Mouse (Mus musculus): ENCODE data around the gene Ccpg1os. TPM values are rescaled to one million over a fixed set of nuclear protein-coding genes. Genes with fewer than 3 reads are reported as not detected.

Gene Ccpg1os
- polyA plus RNA-seq, 1 experiment from 2014 or later = 14.9 TPM

DNA sequence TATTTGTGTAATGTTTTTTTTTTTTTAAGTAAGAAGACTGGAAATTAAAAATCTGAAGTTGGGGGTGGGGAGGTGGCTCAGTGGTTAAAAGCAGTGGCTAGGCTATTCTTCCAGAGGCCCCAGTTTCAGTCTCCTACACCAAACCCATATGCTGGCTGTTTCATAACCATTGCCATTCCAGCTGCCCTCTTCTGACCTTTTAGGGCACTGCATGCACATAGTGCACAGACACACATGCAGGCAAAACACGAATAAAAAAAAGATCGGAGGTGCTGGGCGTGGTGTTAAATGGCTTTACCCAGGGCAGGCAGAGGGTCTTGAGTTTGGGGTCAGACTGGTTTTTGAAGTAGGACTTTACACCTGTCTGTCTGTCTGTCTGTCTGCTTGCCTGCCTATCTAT lies 21.0 kb upstream of the Ccpg1os start:
- 93% methylated on average over 3 of the region's 3 CpGs for WGBS

DNA sequence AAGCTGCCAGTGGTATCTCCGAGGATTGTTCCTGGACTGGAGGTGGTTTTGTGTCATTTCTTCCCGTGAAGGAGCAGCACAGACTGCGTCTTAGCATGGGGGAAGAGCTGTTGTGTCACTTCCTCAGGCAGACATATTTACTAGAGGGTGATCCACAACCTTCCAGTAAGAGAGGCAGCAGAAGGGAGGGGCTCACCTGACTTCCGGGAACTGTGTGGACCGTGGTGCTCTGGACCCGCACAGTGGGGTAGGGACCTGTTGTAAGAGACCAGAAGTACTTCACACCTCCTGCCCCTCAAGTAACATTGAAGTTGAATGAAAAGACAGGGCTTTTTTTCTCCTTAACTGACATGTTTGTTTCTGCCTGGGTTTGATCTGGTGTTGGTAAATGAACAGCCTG lies 19.9 kb upstream of the Ccpg1os start:
- no peak overlapping the region for H3K4me3 ChIP-seq
- 80% methylated on average over 6 of the region's 6 CpGs for WGBS
- no peaks in the 10 kb centered on the region for H3K9me3 ChIP-seq (replicated peaks)
- no peaks in the 10 kb centered on the region for H3K4me1 ChIP-seq (replicated peaks)
- H3K36me3 ChIP-seq = peaks cover 15% of the 10 kb centered on the region
- H3K27ac ChIP-seq (ENCODE audit: poor library complexity, severe bottlenecking) = no peak overlapping the region
- ATAC-seq (ENCODE audit: insufficient number of reproducible peaks, low FRiP score) = no peak
- no peak overlapping the region for H3K4me2 ChIP-seq
- H3K27me3 ChIP-seq (replicated peaks) = no peaks in the 10 kb centered on the region
- no peak overlapping the region for H3K9ac ChIP-seq

More for the DNA sequence above, 21.0 kb upstream of the Ccpg1os start:
- Histone ChIP-seq H3K4me3 (no peak overlapping the region), H3K27ac (ENCODE audit: poor library complexity, severe bottlenecking) (no peak overlapping the region), H3K36me3 (peaks cover 20% of the 10 kb centered on the region), H3K9ac (no peak overlapping the region), H3K4me1 (replicated peaks) (no peaks in the 10 kb centered on the region), H3K4me2 (no peak overlapping the region), H3K27me3 (replicated peaks) (no peaks in the 10 kb centered on the region), H3K9me3 (replicated peaks) (no peaks in the 10 kb centered on the region)
- no peak for ATAC-seq (ENCODE audit: insufficient number of reproducible peaks, low FRiP score)

DNA sequence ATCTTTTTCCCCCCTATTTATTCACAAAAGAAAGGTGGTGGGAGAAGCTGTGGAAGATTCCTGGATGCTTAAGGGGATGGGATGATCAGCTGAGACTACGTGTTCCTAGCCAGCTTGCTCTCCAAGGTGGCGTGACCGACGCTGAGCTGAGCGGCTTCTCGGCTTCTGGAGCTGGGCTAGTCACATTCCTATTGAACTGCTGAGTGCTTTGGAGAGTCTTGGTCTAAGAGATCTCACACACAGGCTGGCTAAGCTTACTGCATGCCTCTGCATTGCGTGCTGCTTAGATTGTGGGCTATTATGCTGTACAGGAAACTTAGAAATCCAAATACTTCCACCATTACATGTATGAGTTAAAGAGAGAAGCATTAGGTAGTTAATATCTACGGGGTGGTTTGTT lies 18.9 kb upstream of the Ccpg1os start:
- H3K4me3 ChIP-seq = no peak overlapping the region

GRCm38 (mm10) chr9:73002177-73002576 lies 17.0 kb upstream of the Ccpg1os start:
- no peaks in the 10 kb centered on the region for H3K4me1 ChIP-seq (replicated peaks)
- H3K4me3 ChIP-seq = no peak overlapping the region
- no peak overlapping the region for H3K27ac ChIP-seq (ENCODE audit: poor library complexity, severe bottlenecking)
- H3K9ac ChIP-seq = no peak overlapping the region
- no peaks in the 10 kb centered on the region for H3K9me3 ChIP-seq (replicated peaks)
- peaks cover 12% of the 10 kb centered on the region for H3K36me3 ChIP-seq
- WGBS = 65% methylated on average over 3 of the region's 3 CpGs
- no peak overlapping the region for H3K4me2 ChIP-seq
- no peaks in the 10 kb centered on the region for H3K27me3 ChIP-seq (replicated peaks)
- ATAC-seq (ENCODE audit: insufficient number of reproducible peaks, low FRiP score) = no peak

More for the DNA sequence above, 18.9 kb upstream of the Ccpg1os start:
- Histone ChIP-seq H3K4me2 (no peak overlapping the region), H3K9me3 (replicated peaks) (no peaks in the 10 kb centered on the region), H3K9ac (no peak overlapping the region), H3K36me3 (peaks cover 12% of the 10 kb centered on the region), H3K4me1 (replicated peaks) (no peaks in the 10 kb centered on the region), H3K27me3 (replicated peaks) (no peaks in the 10 kb centered on the region), H3K27ac (ENCODE audit: poor library complexity, severe bottlenecking) (no peak overlapping the region)
- 80% methylated on average over 8 of the region's 8 CpGs for WGBS
- no peak for ATAC-seq (ENCODE audit: insufficient number of reproducible peaks, low FRiP score)

GRCm38 (mm10) chr9:73001314-73002011 lies 16.3 kb upstream of the Ccpg1os start:
- Histone ChIP-seq H3K27ac (ENCODE audit: poor library complexity, severe bottlenecking) (no peak overlapping the region), H3K4me2 (no peak overlapping the region), H3K4me3 (no peak overlapping the region), H3K27me3 (replicated peaks) (no peaks in the 10 kb centered on the region), H3K36me3 (peaks cover 12% of the 10 kb centered on the region), H3K9ac (no peak overlapping the region), H3K9me3 (replicated peaks) (no peaks in the 10 kb centered on the region), H3K4me1 (replicated peaks) (no peaks in the 10 kb centered on the region)
- ATAC-seq (ENCODE audit: insufficient number of reproducible peaks, low FRiP score) = no peak
- 83% methylated on average over 13 of the region's 13 CpGs for WGBS

- no peak overlapping the region for H3K4me3 ChIP-seq
- H3K27me3 ChIP-seq (replicated peaks) = no peaks in the 10 kb centered on the region
- 63% methylated on average over 2 of the region's 2 CpGs for WGBS
- H3K9ac ChIP-seq = no peak overlapping the region
- H3K27ac ChIP-seq (ENCODE audit: poor library complexity, severe bottlenecking) = no peak overlapping the region
- H3K4me2 ChIP-seq = no peak overlapping the region
- no peak for ATAC-seq (ENCODE audit: insufficient number of reproducible peaks, low FRiP score)
- no peaks in the 10 kb centered on the region for H3K9me3 ChIP-seq (replicated peaks)
- H3K4me1 ChIP-seq (replicated peaks) = no peaks in the 10 kb centered on the region
- peaks cover 3% of the 10 kb centered on the region for H3K36me3 ChIP-seq
Measured at GRCm38 (mm10) chr9:73000487-73000886, 15.3 kb upstream of the Ccpg1os start.

DNA sequence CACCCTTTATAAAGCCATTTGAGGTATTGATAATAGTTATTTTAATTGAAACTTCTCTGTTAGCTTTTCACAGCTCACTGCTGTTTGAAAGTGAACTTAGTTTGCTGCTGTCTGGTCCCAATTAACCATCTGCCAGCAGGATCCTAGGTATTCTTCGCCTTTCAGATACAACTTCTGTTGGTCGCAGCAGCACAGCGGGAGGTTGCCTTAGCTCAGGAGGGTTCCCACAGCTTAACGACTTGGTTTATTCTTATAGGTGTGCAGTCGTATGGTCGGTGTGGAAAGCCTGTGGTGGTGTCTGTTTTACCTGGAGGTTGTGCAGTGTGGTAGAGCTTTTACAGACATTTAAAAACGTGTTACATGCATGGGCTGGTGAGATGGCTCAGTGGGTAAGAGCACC lies 11.6 kb upstream of the Ccpg1os start:
- 56% methylated on average over 7 of the region's 7 CpGs for WGBS

GRCm38 (mm10) chr9:72996167-72996566 lies 11.0 kb upstream of the Ccpg1os start:
- no peaks in the 10 kb centered on the region for H3K4me1 ChIP-seq (replicated peaks)
- no peak overlapping the region for H3K4me3 ChIP-seq
- no peaks in the 10 kb centered on the region for H3K27me3 ChIP-seq (replicated peaks)
- no peaks in the 10 kb centered on the region for H3K9me3 ChIP-seq (replicated peaks)
- H3K9ac ChIP-seq = no peak overlapping the region
- no peak overlapping the region for H3K27ac ChIP-seq (ENCODE audit: poor library complexity, severe bottlenecking)
- no peaks in the 10 kb centered on the region for H3K36me3 ChIP-seq
- ATAC-seq (ENCODE audit: insufficient number of reproducible peaks, low FRiP score) = no peak
- no peak overlapping the region for H3K4me2 ChIP-seq

More for the DNA sequence above, 11.6 kb upstream of the Ccpg1os start:
- no peaks in the 10 kb centered on the region for H3K27me3 ChIP-seq (replicated peaks)
- H3K27ac ChIP-seq (ENCODE audit: poor library complexity, severe bottlenecking) = no peak overlapping the region
- H3K9ac ChIP-seq = no peak overlapping the region
- ATAC-seq (ENCODE audit: insufficient number of reproducible peaks, low FRiP score) = no peak
- H3K9me3 ChIP-seq (replicated peaks) = no peaks in the 10 kb centered on the region
- no peak overlapping the region for H3K4me2 ChIP-seq
- H3K4me3 ChIP-seq = no peak overlapping the region
- H3K36me3 ChIP-seq = no peaks in the 10 kb centered on the region
- no peaks in the 10 kb centered on the region for H3K4me1 ChIP-seq (replicated peaks)

DNA sequence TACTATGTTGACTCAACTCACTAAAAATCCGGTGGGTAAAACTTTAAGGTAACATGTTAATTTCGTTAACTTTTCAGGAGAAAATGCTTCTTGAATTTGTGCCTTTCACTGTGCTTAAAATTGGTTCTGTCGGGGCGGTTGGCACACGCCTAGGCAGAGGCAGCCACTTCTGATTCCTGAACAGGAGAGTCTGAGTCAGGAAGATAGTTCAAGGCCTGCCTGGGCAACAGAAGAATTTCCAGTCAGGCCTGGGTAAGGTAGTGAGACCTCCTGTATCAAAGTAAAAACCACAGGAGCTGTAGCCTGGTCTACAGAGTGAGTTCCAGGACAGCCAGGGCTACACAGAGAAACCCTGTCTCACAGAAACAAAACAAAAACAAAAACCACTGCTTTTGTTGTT lies 7.4 kb upstream of the Ccpg1os start:
- Histone ChIP-seq H3K27ac (ENCODE audit: poor library complexity, severe bottlenecking) (no peak overlapping the region), H3K4me2 (no peak overlapping the region), H3K9me3 (replicated peaks) (no peaks in the 10 kb centered on the region), H3K4me3 (no peak overlapping the region), H3K27me3 (replicated peaks) (no peaks in the 10 kb centered on the region), H3K4me1 (replicated peaks) (no peaks in the 10 kb centered on the region), H3K9ac (no peak overlapping the region), H3K36me3 (no peaks in the 10 kb centered on the region)
- no peak for ATAC-seq (ENCODE audit: insufficient number of reproducible peaks, low FRiP score)
- WGBS = 77% methylated on average over 5 of the region's 5 CpGs

DNA sequence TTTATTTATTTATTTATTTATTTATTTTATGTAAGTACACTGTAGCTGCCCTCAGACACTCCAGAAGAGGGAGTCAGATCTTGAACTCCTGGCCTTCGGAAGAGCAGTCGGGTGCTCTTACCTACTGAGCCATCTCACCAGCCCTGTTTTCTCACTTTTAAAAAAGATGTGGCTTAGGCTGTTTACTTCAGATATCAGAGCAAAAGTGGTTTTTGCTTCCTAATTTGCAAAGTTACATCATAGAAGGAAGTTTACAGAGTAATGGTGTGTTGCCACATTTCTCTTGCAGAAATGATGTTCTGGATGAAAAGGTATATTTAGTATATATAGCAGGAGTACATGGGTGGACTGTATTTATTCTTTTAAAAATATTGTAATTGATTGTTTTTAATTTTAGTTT lies 6.2 kb upstream of the Ccpg1os start:
- H3K27ac ChIP-seq (ENCODE audit: poor library complexity, severe bottlenecking) = no peak overlapping the region

GRCm38 (mm10) chr9:72988706-72989105 lies 3.5 kb upstream of the Ccpg1os start:
- H3K4me3 ChIP-seq = no peak overlapping the region
- H3K4me2 ChIP-seq = no peak overlapping the region
- ATAC-seq (ENCODE audit: insufficient number of reproducible peaks, low FRiP score) = no peak
- WGBS = 82% methylated on average over 5 of the region's 5 CpGs
- H3K36me3 ChIP-seq = no peaks in the 10 kb centered on the region
- H3K27me3 ChIP-seq (replicated peaks) = no peaks in the 10 kb centered on the region
- H3K27ac ChIP-seq (ENCODE audit: poor library complexity, severe bottlenecking) = no peak overlapping the region
- H3K9ac ChIP-seq = no peak overlapping the region
- no peaks in the 10 kb centered on the region for H3K9me3 ChIP-seq (replicated peaks)
- H3K4me1 ChIP-seq (replicated peaks) = peaks cover 6% of the 10 kb centered on the region

More for the DNA sequence above, 6.2 kb upstream of the Ccpg1os start:
- no peak for ATAC-seq (ENCODE audit: insufficient number of reproducible peaks, low FRiP score)
- H3K4me2 ChIP-seq = no peak overlapping the region
- no peaks in the 10 kb centered on the region for H3K9me3 ChIP-seq (replicated peaks)
- no peaks in the 10 kb centered on the region for H3K36me3 ChIP-seq
- no peaks in the 10 kb centered on the region for H3K27me3 ChIP-seq (replicated peaks)
- H3K4me3 ChIP-seq = no peak overlapping the region
- no peaks in the 10 kb centered on the region for H3K4me1 ChIP-seq (replicated peaks)
- WGBS = 90% methylated on average over 2 of the region's 2 CpGs
- no peak overlapping the region for H3K9ac ChIP-seq

- no peaks in the 10 kb centered on the region for H3K27me3 ChIP-seq (replicated peaks)
- peaks cover 6% of the 10 kb centered on the region for H3K4me1 ChIP-seq (replicated peaks)
- H3K9ac ChIP-seq = no peak overlapping the region
- no peak overlapping the region for H3K4me2 ChIP-seq
- no peaks in the 10 kb centered on the region for H3K9me3 ChIP-seq (replicated peaks)
- H3K27ac ChIP-seq (ENCODE audit: poor library complexity, severe bottlenecking) = no peak overlapping the region
- H3K4me3 ChIP-seq = no peak overlapping the region
- no peaks in the 10 kb centered on the region for H3K36me3 ChIP-seq
- WGBS = 59% methylated on average over 3 of the region's 3 CpGs
- no peak for ATAC-seq (ENCODE audit: insufficient number of reproducible peaks, low FRiP score)
Measured at GRCm38 (mm10) chr9:72987703-72988102, 2.5 kb upstream of the Ccpg1os start.
